Mouse (Mus musculus): ENCODE data around the gene Ern1. TPM values are rescaled to one million over a fixed set of nuclear protein-coding genes. Genes with fewer than 3 reads are reported as not detected.
A peak's percentile ranks its signal among the peaks of the same experiment; 100 is the strongest.

Gene Ern1
- polyA plus RNA-seq, 1 experiment from 2014 or later: 5.4 TPM

DNA sequence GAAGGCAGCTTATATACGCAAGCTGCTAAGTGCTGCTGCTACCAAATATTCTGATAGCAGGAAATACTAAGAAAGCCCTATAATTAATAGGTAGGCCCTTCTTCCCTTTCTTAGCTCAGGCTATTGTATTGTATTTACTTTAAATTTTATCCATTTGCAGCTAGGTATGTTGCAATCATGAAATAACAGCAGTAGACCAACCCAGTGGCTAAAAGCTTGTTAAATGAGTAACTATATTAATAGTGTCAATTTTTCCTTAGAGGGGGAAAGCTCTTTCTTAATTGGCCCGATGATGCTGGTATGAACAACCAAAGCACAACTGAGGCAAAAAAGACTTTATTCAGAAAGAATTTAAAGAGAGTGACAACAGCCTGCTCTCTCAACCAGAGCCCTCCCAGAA lies 59.1 kb downstream of the Ern1 start:
- Histone ChIP-seq H3K4me3 (ENCODE audit: low read depth, low read length) (no peak overlapping the region), H3K9me3 (ENCODE audit: low read length) (no peaks in the 10 kb centered on the region), H3K4me1 (ENCODE audit: insufficient read depth, low read depth, low read length) (no peaks in the 10 kb centered on the region), H3K27ac (ENCODE audit: low read length) (no peak overlapping the region), H3K36me3 (ENCODE audit: insufficient read depth, low read length) (peaks cover 9% of the 10 kb centered on the region), H3K9ac (replicated peaks; ENCODE audit: low read depth) (no peak overlapping the region), H3K4me2 (replicated peaks; ENCODE audit: low read depth, low read length) (no peak overlapping the region), H3K27me3 (replicated peaks; ENCODE audit: insufficient read depth, low read length) (no peaks in the 10 kb centered on the region)
- WGBS: 73% methylated on average over 2 of the region's 2 CpGs
- ATAC-seq: no peak
- TF ChIP-seq CTCF (IDR thresholded peaks at IDR 0.05) (no peak), EP300 (IDR thresholded peaks at IDR 0.05) (no peak)
- DNase-seq (ENCODE audit: low spot score): no peak

DNA sequence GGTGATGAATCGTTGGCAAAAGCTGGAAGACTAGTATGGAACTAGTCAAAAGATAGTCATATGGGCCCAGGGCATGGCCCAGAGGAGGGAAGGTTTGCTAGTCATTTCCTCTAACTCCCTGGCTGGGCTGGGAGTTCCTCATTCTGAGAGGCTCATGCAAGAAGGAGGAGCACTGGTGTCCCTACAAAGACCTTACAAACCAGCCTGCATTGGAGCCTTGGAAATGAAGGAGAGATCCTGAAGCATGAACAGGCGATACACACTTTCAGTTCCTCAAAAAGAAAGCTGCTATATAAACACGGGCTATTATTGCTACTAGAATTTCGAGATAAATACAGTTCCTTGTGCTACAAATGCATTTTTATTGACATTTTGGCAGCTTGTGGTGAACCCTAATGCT lies 59.5 kb downstream of the Ern1 start:
- Histone ChIP-seq H3K27me3 (replicated peaks; ENCODE audit: insufficient read depth, low read length) (no peaks in the 10 kb centered on the region), H3K27ac (ENCODE audit: low read length) (no peak overlapping the region), H3K36me3 (ENCODE audit: insufficient read depth, low read length) (peaks cover 9% of the 10 kb centered on the region), H3K4me1 (ENCODE audit: insufficient read depth, low read depth, low read length) (no peaks in the 10 kb centered on the region), H3K9me3 (ENCODE audit: low read length) (no peaks in the 10 kb centered on the region), H3K9ac (replicated peaks; ENCODE audit: low read depth) (no peak overlapping the region), H3K4me2 (replicated peaks; ENCODE audit: low read depth, low read length) (no peak overlapping the region), H3K4me3 (ENCODE audit: low read depth, low read length) (no peak overlapping the region)
- TF ChIP-seq CTCF (IDR thresholded peaks at IDR 0.05) (no peak), EP300 (IDR thresholded peaks at IDR 0.05) (no peak)
- DNase-seq (ENCODE audit: low spot score): no peak
- ATAC-seq: no peak
- WGBS: 80% methylated on average over 4 of the region's 4 CpGs

DNA sequence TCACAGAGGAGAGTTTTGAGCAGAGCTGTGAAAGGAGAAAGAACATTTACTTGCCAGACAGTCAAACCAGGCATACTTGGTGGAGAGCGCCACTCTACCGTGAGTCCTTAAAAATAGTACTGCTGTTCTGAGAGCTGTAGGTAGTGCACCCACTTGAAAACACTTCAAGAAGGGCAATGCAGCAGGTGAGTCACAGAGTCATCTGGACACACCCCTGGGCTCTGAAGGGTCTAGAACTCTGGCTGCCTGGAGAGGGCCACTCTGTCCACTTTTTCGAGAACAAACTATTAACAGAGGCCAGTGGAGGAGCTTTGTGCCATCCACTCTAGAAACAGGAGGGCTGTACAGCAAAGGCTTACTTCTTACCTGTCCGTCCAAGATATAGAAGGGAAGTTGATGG lies 61.2 kb downstream of the Ern1 start:
- Histone ChIP-seq H3K4me1 (ENCODE audit: insufficient read depth, low read depth, low read length) (no peaks in the 10 kb centered on the region), H3K9ac (replicated peaks; ENCODE audit: low read depth) (no peak overlapping the region), H3K27ac (ENCODE audit: low read length) (peak overlapping the region; percentile 55), H3K4me3 (ENCODE audit: low read depth, low read length) (no peak overlapping the region), H3K27me3 (replicated peaks; ENCODE audit: insufficient read depth, low read length) (no peaks in the 10 kb centered on the region), H3K9me3 (ENCODE audit: low read length) (no peaks in the 10 kb centered on the region), H3K36me3 (ENCODE audit: insufficient read depth, low read length) (peaks cover 9% of the 10 kb centered on the region; the same call in 1 of the 2 replicates), H3K4me2 (replicated peaks; ENCODE audit: low read depth, low read length) (no peak overlapping the region)
- 64% methylated on average over 4 of the region's 4 CpGs for WGBS
- peak; percentile 100 for ATAC-seq
- TF ChIP-seq EP300 (IDR thresholded peaks at IDR 0.05) (peak; percentile 79), CTCF (IDR thresholded peaks at IDR 0.05) (peak; percentile 39; the same call in 1 of the 2 replicates)
- peak; percentile 94 for DNase-seq (ENCODE audit: low spot score)

DNA sequence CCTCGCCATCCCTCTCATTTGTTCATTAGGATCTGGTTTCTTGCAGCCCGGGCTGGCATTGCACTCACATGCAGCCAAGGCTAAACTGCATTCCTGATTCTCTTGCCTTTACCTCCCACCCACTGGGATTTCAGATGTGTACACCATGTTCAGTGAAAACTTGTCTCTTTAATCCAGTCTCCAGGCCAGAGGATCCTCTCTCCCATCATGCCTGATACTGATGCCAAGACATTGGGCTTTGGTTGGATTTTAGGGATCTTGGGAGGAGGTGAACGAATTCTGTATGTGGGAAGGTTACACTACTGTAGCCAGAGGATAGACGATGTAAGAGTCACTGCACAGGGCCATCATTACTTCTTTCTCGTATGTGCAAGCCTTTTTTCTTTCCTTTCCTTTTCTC lies 62.5 kb downstream of the Ern1 start:
- Histone ChIP-seq H3K4me2 (replicated peaks; ENCODE audit: low read depth, low read length) (no peak overlapping the region), H3K27me3 (replicated peaks; ENCODE audit: insufficient read depth, low read length) (no peaks in the 10 kb centered on the region), H3K9me3 (ENCODE audit: low read length) (no peaks in the 10 kb centered on the region), H3K4me3 (ENCODE audit: low read depth, low read length) (no peak overlapping the region), H3K27ac (ENCODE audit: low read length) (no peak overlapping the region; the same call in 1 of the 2 replicates), H3K4me1 (ENCODE audit: insufficient read depth, low read depth, low read length) (no peaks in the 10 kb centered on the region), H3K36me3 (ENCODE audit: insufficient read depth, low read length) (peaks cover 9% of the 10 kb centered on the region; the same call in 1 of the 2 replicates), H3K9ac (replicated peaks; ENCODE audit: low read depth) (no peak overlapping the region)
- 90% methylated on average over 5 of the region's 5 CpGs for WGBS
- DNase-seq (ENCODE audit: low spot score) (no peak), ATAC-seq (no peak)
- TF ChIP-seq CTCF (IDR thresholded peaks at IDR 0.05): no peak
- no peak for TF ChIP-seq EP300 (IDR thresholded peaks at IDR 0.05)

DNA sequence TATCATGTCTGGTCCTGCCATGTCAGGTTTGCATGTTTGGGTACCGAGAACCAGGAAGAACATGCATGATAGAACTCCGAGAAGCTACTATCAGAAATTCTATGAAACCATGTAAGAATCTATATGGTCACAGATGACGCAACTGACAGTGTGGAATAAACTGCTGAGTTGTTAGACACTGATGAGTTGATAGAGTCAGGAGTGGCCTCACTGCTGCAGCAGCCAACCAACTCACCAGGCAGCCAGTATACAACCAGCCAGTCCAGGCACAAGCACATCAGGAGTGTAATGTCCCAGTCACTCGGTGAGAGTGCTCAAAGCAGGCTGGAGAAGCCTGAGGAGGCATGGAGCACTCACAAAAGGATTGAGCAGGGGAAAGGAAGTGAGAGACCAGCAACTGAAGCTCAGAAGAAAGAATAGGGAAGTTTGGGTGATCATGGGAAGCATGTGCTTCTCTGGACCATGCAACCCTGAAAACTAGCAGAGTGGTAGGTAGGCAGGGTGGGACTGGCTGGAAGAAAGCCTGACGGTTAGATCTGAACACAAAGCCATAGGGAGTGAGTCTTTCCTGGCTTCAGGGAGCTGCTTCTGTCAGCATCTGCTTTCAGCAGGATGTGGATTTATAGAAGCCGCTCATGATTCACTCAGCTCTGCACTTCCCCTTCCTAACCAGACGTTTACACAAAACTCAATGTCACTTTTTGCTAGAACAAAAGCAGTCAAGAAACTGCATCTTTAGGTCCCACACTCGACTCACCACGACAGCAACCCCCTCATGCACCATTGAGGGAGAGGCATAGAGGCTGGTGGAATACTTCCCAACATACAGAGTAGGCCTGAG lies 68.2 kb downstream of the Ern1 start:
- 0 out of 2 replicates have a peak, but pooled peaks cover 8% of the 10 kb centered on the region for H3K36me3 ChIP-seq (ENCODE audit: insufficient read depth, low read length)
- WGBS: 42% methylated on average over 9 of the region's 9 CpGs
- H3K4me2 ChIP-seq (replicated peaks; ENCODE audit: low read depth, low read length): no peak overlapping the region
- H3K27ac ChIP-seq (ENCODE audit: low read length): peak overlapping the region; percentile 15; the same call in 1 of the 2 replicates
- H3K27me3 ChIP-seq (replicated peaks; ENCODE audit: insufficient read depth, low read length): no peaks in the 10 kb centered on the region
- no peak for TF ChIP-seq CTCF (IDR thresholded peaks at IDR 0.05)
- no peak for TF ChIP-seq EP300 (IDR thresholded peaks at IDR 0.05)
- H3K9me3 ChIP-seq (ENCODE audit: low read length): no peaks in the 10 kb centered on the region
- DNase-seq (ENCODE audit: low spot score): no peak
- 0 out of 2 replicates have a peak, but pooled peaks have one; percentile 29 for ATAC-seq
- no peaks in the 10 kb centered on the region; the same call in 1 of the 2 replicates for H3K4me1 ChIP-seq (ENCODE audit: insufficient read depth, low read depth, low read length)
- 0 out of 2 replicates have a peak overlapping the region, but pooled peaks have one; percentile 8 for H3K9ac ChIP-seq (replicated peaks; ENCODE audit: low read depth)
- H3K4me3 ChIP-seq (ENCODE audit: low read depth, low read length): no peak overlapping the region

DNA sequence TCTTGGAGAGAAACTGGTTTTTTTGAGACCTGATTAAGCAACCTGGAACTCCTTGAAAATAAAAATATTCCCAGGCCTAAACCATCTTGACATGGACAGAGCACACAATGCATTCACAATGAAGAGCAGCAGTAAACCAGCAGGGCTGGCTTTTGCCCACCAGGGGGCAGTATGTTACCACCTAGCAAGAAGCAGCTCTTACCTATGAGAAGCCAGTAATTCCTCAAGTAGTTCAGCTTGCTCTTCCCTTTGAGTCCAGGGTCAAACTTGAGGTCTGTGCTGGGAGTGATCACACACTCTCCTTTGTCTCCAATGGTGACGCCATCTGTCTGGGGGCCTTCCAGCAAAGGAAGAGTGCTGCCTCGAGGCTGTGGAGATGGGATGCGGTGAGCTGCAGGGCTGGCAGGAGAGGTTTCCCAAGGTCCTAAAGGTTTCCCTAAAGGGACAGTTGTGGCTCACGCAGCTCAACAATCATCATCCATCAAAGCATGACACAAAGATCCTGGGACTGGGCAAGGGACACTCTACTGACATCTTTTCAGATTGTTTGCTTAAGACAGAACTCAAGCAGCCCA lies 68.9 kb downstream of the Ern1 start:
- Histone ChIP-seq H3K4me1 (ENCODE audit: insufficient read depth, low read depth, low read length) (no peaks in the 10 kb centered on the region; the same call in 1 of the 2 replicates), H3K9me3 (ENCODE audit: low read length) (no peaks in the 10 kb centered on the region), H3K36me3 (ENCODE audit: insufficient read depth, low read length) (0 out of 2 replicates have a peak, but pooled peaks cover 8% of the 10 kb centered on the region), H3K9ac (replicated peaks; ENCODE audit: low read depth) (no peak overlapping the region), H3K27me3 (replicated peaks; ENCODE audit: insufficient read depth, low read length) (no peaks in the 10 kb centered on the region), H3K27ac (ENCODE audit: low read length) (no peak overlapping the region), H3K4me2 (replicated peaks; ENCODE audit: low read depth, low read length) (no peak overlapping the region), H3K4me3 (ENCODE audit: low read depth, low read length) (no peak overlapping the region)
- DNase-seq (ENCODE audit: low spot score): peak; percentile 93
- peak; percentile 86 for ATAC-seq
- TF ChIP-seq CTCF (IDR thresholded peaks at IDR 0.05): peak; percentile 98
- no peak for TF ChIP-seq EP300 (IDR thresholded peaks at IDR 0.05)
- 27% methylated on average over 4 of the region's 4 CpGs for WGBS
